In genomic region chr8:80661055-80661454, GRCm38 (mm10) we compare ENCODE assay signal across 31 mouse cellular contexts. TPM values are rescaled to one million over a fixed set of nuclear protein-coding genes. Genes with fewer than 3 reads are reported as not detected.
DNase-seq lines count a peak whose midpoint lies in the region; ATAC-seq and TF ChIP-seq lines count a peak whose summit lies in the region.
"Had no signal": no experiment of that assay in that cellular context is flagged by ENCODE, and none has a peak within 500 bp of the region (broad histone marks: within the 10 kb centered on the region; RNA-seq: fewer than 3 reads in every experiment).

No protein-coding gene starts in this region.

- H3K27ac ChIP-seq in stomach, embryonic 15.5 days = no peak overlapping the region
- H3K27ac ChIP-seq in stomach, postnatal 0 days (replicated peaks) = no peak overlapping the region
- peak overlapping the region; percentile 88 for H3K27ac ChIP-seq in liver, embryonic 11.5 days (ENCODE audit: low read depth, low read length)
- no peak overlapping the region for H3K27ac ChIP-seq in liver, postnatal 0 days (ENCODE audit: low read depth)
- H3K27ac ChIP-seq in forebrain, embryonic 12.5 days = no peak overlapping the region
- no peak overlapping the region for H3K27ac ChIP-seq in hindbrain, embryonic 10.5 days
- H3K27ac ChIP-seq: embryonic facial prominence, embryonic 13.5 days; forebrain, embryonic 15.5 days; midbrain, embryonic 10.5 days; neural tube, embryonic 13.5 days had no signal

- no peak overlapping the region for H3K4me3 ChIP-seq in stomach, embryonic 15.5 days (replicated peaks)
- H3K4me3 ChIP-seq in stomach, postnatal 0 days (ENCODE audit: low read depth, low read length) = no peak overlapping the region
- H3K4me3 ChIP-seq in liver, embryonic 11.5 days (ENCODE audit: low read depth, low read length) = no peak overlapping the region
- H3K4me3 ChIP-seq in liver, postnatal 0 days (ENCODE audit: low read depth, low read length) = no peak overlapping the region
- H3K4me3 ChIP-seq in forebrain, embryonic 12.5 days (replicated peaks) = no peak overlapping the region
- H3K4me3 ChIP-seq in hindbrain, embryonic 10.5 days = no peak overlapping the region
- H3K4me3 ChIP-seq: embryonic facial prominence, embryonic 13.5 days; forebrain, embryonic 15.5 days; heart, embryonic 12.5 days; midbrain, embryonic 10.5 days; myocyte; neural tube, embryonic 13.5 days had no signal

- H3K4me2 ChIP-seq in stomach, embryonic 15.5 days = no peak overlapping the region
- H3K4me2 ChIP-seq in stomach, postnatal 0 days (replicated peaks; ENCODE audit: low read depth) = no peak overlapping the region
- H3K4me2 ChIP-seq in liver, embryonic 11.5 days = peak overlapping the region; percentile 31
- H3K4me2 ChIP-seq in liver, postnatal 0 days (ENCODE audit: low read depth, low read length) = no peak overlapping the region
- H3K4me2 ChIP-seq in forebrain, embryonic 12.5 days = no peak overlapping the region
- H3K4me2 ChIP-seq: embryonic facial prominence, embryonic 13.5 days; forebrain, embryonic 15.5 days; heart, embryonic 12.5 days; neural tube, embryonic 13.5 days had no signal

- no peak for DNase-seq in stomach, postnatal 0 days (ENCODE audit: low spot score)
- DNase-seq in liver, embryonic 11.5 days (ENCODE audit: low spot score) = no peak
- no peak for DNase-seq in liver, postnatal 0 days
- no peak for DNase-seq in layer of hippocampus, adult 11-12 months (ENCODE audit: low spot score)
- no peak for DNase-seq in gastrocnemius, postnatal 36 days
- DNase-seq in hindbrain, embryonic 10.5 days (ENCODE audit: low spot score) = no peak
- DNase-seq: cerebellum, adult 11-12 months; cerebellum, postnatal 25 days; embryo, embryonic 11 days; heart, postnatal 10 days; kidney, adult 2 months; kidney, postnatal 10 days; left cerebral cortex, postnatal 4 days; lung, postnatal 10 days; retina, postnatal 1 day; right cerebral cortex, postnatal 4 days; thymus, adult 2 months had no signal

- H3K27me3 ChIP-seq in stomach, embryonic 15.5 days (replicated peaks) = no peaks in the 10 kb centered on the region
- H3K27me3 ChIP-seq in stomach, postnatal 0 days (ENCODE audit: control insufficient read depth, insufficient read depth, low read length) = no peaks in the 10 kb centered on the region
- H3K27me3 ChIP-seq in liver, embryonic 11.5 days (replicated peaks; ENCODE audit: control insufficient read depth, insufficient read depth, low read length) = no peaks in the 10 kb centered on the region
- H3K27me3 ChIP-seq in liver, postnatal 0 days (ENCODE audit: insufficient read depth, low read length) = no peaks in the 10 kb centered on the region
- no peaks in the 10 kb centered on the region for H3K27me3 ChIP-seq in forebrain, embryonic 12.5 days
- no peaks in the 10 kb centered on the region for H3K27me3 ChIP-seq in hindbrain, embryonic 10.5 days (ENCODE audit: insufficient read depth, poor library complexity, severe bottlenecking)
- H3K27me3 ChIP-seq: embryonic facial prominence, embryonic 13.5 days; forebrain, embryonic 15.5 days; heart, embryonic 12.5 days; neural tube, embryonic 13.5 days had no signal

- intact Hi-C loops in gastrocnemius, postnatal 36 days (cut with DNase I) = no loop called here

- TF ChIP-seq CTCF in stomach, postnatal 0 days (IDR thresholded peaks at IDR 0.05; ENCODE audit: low read depth) = no peak
- TF ChIP-seq CTCF in liver, postnatal 0 days (IDR thresholded peaks at IDR 0.05; ENCODE audit: low read depth) = no peak

- WGBS in stomach, embryonic 15.5 days = 32% methylated on average over 4 of the region's 4 CpGs
- WGBS in stomach, postnatal 0 days = 38% methylated on average over 4 of the region's 4 CpGs
- WGBS in liver, embryonic 11.5 days = 15% methylated on average over 4 of the region's 4 CpGs
- 35% methylated on average over 4 of the region's 4 CpGs for WGBS in liver, postnatal 0 days (ENCODE audit: insufficient replicate concordance)
- 88% methylated on average over 4 of the region's 4 CpGs for WGBS in forebrain, embryonic 12.5 days
- 83% methylated on average over 4 of the region's 4 CpGs for WGBS in hindbrain, embryonic 10.5 days

- no peaks in the 10 kb centered on the region for H3K36me3 ChIP-seq in stomach, embryonic 15.5 days
- H3K36me3 ChIP-seq in stomach, postnatal 0 days (ENCODE audit: control insufficient read depth, insufficient read depth, low read length) = no peaks in the 10 kb centered on the region
- H3K36me3 ChIP-seq in liver, embryonic 11.5 days (ENCODE audit: control insufficient read depth, insufficient read depth, low read length) = no peaks in the 10 kb centered on the region
- H3K36me3 ChIP-seq in liver, postnatal 0 days (replicated peaks; ENCODE audit: insufficient read depth, low read length) = no peaks in the 10 kb centered on the region
- H3K36me3 ChIP-seq in forebrain, embryonic 12.5 days (replicated peaks) = no peaks in the 10 kb centered on the region
- H3K36me3 ChIP-seq in hindbrain, embryonic 10.5 days = no peaks in the 10 kb centered on the region
- H3K36me3 ChIP-seq: embryonic facial prominence, embryonic 13.5 days; forebrain, embryonic 15.5 days; heart, embryonic 12.5 days; midbrain, embryonic 10.5 days; neural tube, embryonic 13.5 days had no signal

- no peaks in the 10 kb centered on the region for H3K9me3 ChIP-seq in stomach, embryonic 15.5 days
- H3K9me3 ChIP-seq in stomach, postnatal 0 days (ENCODE audit: control insufficient read depth, low read length) = no peaks in the 10 kb centered on the region
- H3K9me3 ChIP-seq in liver, embryonic 11.5 days (ENCODE audit: control insufficient read depth, low read length) = no peaks in the 10 kb centered on the region
- H3K9me3 ChIP-seq in liver, postnatal 0 days (ENCODE audit: low read length) = no peaks in the 10 kb centered on the region
- no peaks in the 10 kb centered on the region for H3K9me3 ChIP-seq in forebrain, embryonic 12.5 days
- H3K9me3 ChIP-seq in hindbrain, embryonic 10.5 days = no peaks in the 10 kb centered on the region
- H3K9me3 ChIP-seq: embryonic facial prominence, embryonic 13.5 days; forebrain, embryonic 15.5 days; heart, embryonic 12.5 days; midbrain, embryonic 10.5 days; neural tube, embryonic 13.5 days had no signal

- H3K9ac ChIP-seq in stomach, embryonic 15.5 days = no peak overlapping the region
- no peak overlapping the region for H3K9ac ChIP-seq in stomach, postnatal 0 days (ENCODE audit: low read length)
- no peak overlapping the region for H3K9ac ChIP-seq in liver, embryonic 11.5 days (ENCODE audit: low read depth, low read length)
- H3K9ac ChIP-seq in liver, postnatal 0 days (replicated peaks) = no peak overlapping the region
- H3K9ac ChIP-seq in forebrain, embryonic 12.5 days = no peak overlapping the region
- H3K9ac ChIP-seq: embryonic facial prominence, embryonic 13.5 days; forebrain, embryonic 15.5 days; heart, embryonic 12.5 days; neural tube, embryonic 13.5 days had no signal

- TF ChIP-seq EP300 in stomach, postnatal 0 days (optimal IDR thresholded peaks at IDR 0.05) = no peak
- TF ChIP-seq EP300 in liver, postnatal 0 days (IDR thresholded peaks at IDR 0.05; ENCODE audit: low read depth) = peak; percentile 88

- ATAC-seq in stomach, embryonic 15.5 days (ENCODE audit: insufficient read depth, low FRiP score, low read depth) = peak; percentile 60
- ATAC-seq in stomach, postnatal 0 days (ENCODE audit: low FRiP score, low TSS enrichment) = no peak
- peak; percentile 92 for ATAC-seq in liver, embryonic 11.5 days (replicated peaks; ENCODE audit: low FRiP score)
- ATAC-seq in liver, postnatal 0 days = peak; percentile 56
- ATAC-seq in forebrain, embryonic 12.5 days (ENCODE audit: low FRiP score) = no peak
- ATAC-seq: forebrain, embryonic 15.5 days; midbrain, embryonic 16.5 days had no signal

- no peaks in the 10 kb centered on the region for H3K4me1 ChIP-seq in stomach, embryonic 15.5 days
- H3K4me1 ChIP-seq in stomach, postnatal 0 days (replicated peaks; ENCODE audit: control insufficient read depth, insufficient read depth) = no peaks in the 10 kb centered on the region
- H3K4me1 ChIP-seq in liver, embryonic 11.5 days (replicated peaks; ENCODE audit: control insufficient read depth, insufficient read depth, low read length) = peaks cover 25% of the 10 kb centered on the region
- H3K4me1 ChIP-seq in liver, postnatal 0 days (ENCODE audit: insufficient read depth) = peaks cover 3% of the 10 kb centered on the region; the same call in 1 of the 2 replicates
- H3K4me1 ChIP-seq in forebrain, embryonic 12.5 days = no peaks in the 10 kb centered on the region
- peaks cover 6% of the 10 kb centered on the region; the same call in 1 of the 2 replicates for H3K4me1 ChIP-seq in hindbrain, embryonic 10.5 days (replicated peaks)
- H3K4me1 ChIP-seq: embryonic facial prominence, embryonic 13.5 days; forebrain, embryonic 15.5 days; midbrain, embryonic 10.5 days had no signal

RNA-seq across cellular contexts. Expression of gene Frem3, which starts 50.2 kb away (rescaled TPM):
- polyA plus RNA-seq in stomach, embryonic 15.5 days (2015; fragmentation: Nextera tagmentation; extraction: Ambion mirVana) = 0.08 and 0.14 TPM in 2 replicates
- 0.04 and 0.06 TPM in 2 replicates for polyA plus RNA-seq in stomach, postnatal 0 days (2015; fragmentation: Nextera tagmentation; extraction: Ambion mirVana)
- polyA plus RNA-seq in liver, embryonic 11.5 days (2014; fragmentation: Nextera tagmentation; extraction: Ambion mirVana) = 0.04 and 0.14 TPM in 2 replicates
- polyA plus RNA-seq in liver, postnatal 0 days (2015; fragmentation: Nextera tagmentation; extraction: Ambion mirVana) = 0.08 and 0.12 TPM in 2 replicates
- polyA plus RNA-seq in forebrain, embryonic 12.5 days (2016; fragmentation: Nextera tagmentation; extraction: Ambion mirVana) = 0.03 TPM in 1 of 2 replicates, not detected in the other
- not detected for total RNA-seq in gastrocnemius, postnatal 36 days (2021)
- 0.02 and 0.03 TPM in 2 replicates for polyA plus RNA-seq in hindbrain, embryonic 10.5 days (2016; fragmentation: Nextera tagmentation; extraction: Ambion mirVana)
- total RNA-seq: adrenal gland, adult 18-20 months; adrenal gland, postnatal 36 days; gastrocnemius, adult 8-10 months; granulocyte monocyte progenitor cell, adult 5-6 weeks had no signal
- polyA plus RNA-seq: kidney, adult 2 months; liver, adult 2 months; midbrain, embryonic 10.5 days; myocyte had no signal

Comparison
In these comparisons a context has a peak if more than half of its experiments do, and no peak if none do; other contexts are left out.
1. ATAC-seq: peak in stomach, embryonic 15.5 days (single experiment), liver, embryonic 11.5 days (single experiment) and liver, postnatal 0 days (single experiment); none in stomach, postnatal 0 days (single experiment) and forebrain, embryonic 12.5 days (single experiment).